Mouse (Mus musculus): ENCODE measurements around the gene Snapc3. TPM values are rescaled to one million over a fixed set of nuclear protein-coding genes. Genes with fewer than 3 reads are reported as not detected.
"Not testable (repeated sequence)": the region's sequence is repeated elsewhere in the genome, so short reads cannot be mapped to it uniquely, and the experiment has no call there.

Snapc3 gene
- polyA plus RNA-seq, 1 experiment: 8.0 TPM

- Histone ChIP-seq H3K27ac (ENCODE audit: control insufficient read depth, insufficient read depth, low read depth, low read length) (no peak overlapping the region), H3K4me1 (ENCODE audit: control insufficient read depth, insufficient read depth, low read length) (no peaks in the 10 kb centered on the region), H3K4me3 (ENCODE audit: control insufficient read depth, low read depth, low read length) (no peak overlapping the region), H3K36me3 (ENCODE audit: control insufficient read depth, insufficient read depth, low read length) (peaks cover 1% of the 10 kb centered on the region; the same call in 1 of the 2 replicates), H3K27me3 (ENCODE audit: control insufficient read depth, insufficient read depth, low read length) (no peaks in the 10 kb centered on the region)
- TF ChIP-seq POLR2A (IDR thresholded peaks at IDR 0.05; ENCODE audit: control insufficient read depth, low read depth, low read length) (no peak), CTCF (IDR thresholded peaks at IDR 0.05; ENCODE audit: control insufficient read depth, insufficient read depth, insufficient replicate concordance, low read depth, low read length) (no peak)
Observed at GRCm38 (mm10) chr4:83467615-83468014, 50.1 kb downstream of the Snapc3 start.

GRCm38 (mm10) chr4:83468208-83468607, 50.7 kb downstream of the Snapc3 start:
- Histone ChIP-seq H3K27ac (ENCODE audit: control insufficient read depth, insufficient read depth, low read depth, low read length) (no peak overlapping the region), H3K4me1 (ENCODE audit: control insufficient read depth, insufficient read depth, low read length) (no peaks in the 10 kb centered on the region), H3K4me3 (ENCODE audit: control insufficient read depth, low read depth, low read length) (no peak overlapping the region), H3K36me3 (ENCODE audit: control insufficient read depth, insufficient read depth, low read length) (peaks cover 1% of the 10 kb centered on the region; the same call in 1 of the 2 replicates), H3K27me3 (ENCODE audit: control insufficient read depth, insufficient read depth, low read length) (no peaks in the 10 kb centered on the region)
- TF ChIP-seq CTCF (IDR thresholded peaks at IDR 0.05; ENCODE audit: control insufficient read depth, insufficient read depth, insufficient replicate concordance, low read depth, low read length): no peak
- no peak for TF ChIP-seq POLR2A (IDR thresholded peaks at IDR 0.05; ENCODE audit: control insufficient read depth, low read depth, low read length)

- no peak for TF ChIP-seq POLR2A (IDR thresholded peaks at IDR 0.05; ENCODE audit: control insufficient read depth, low read depth, low read length)
- TF ChIP-seq CTCF (IDR thresholded peaks at IDR 0.05; ENCODE audit: control insufficient read depth, insufficient read depth, insufficient replicate concordance, low read depth, low read length): no peak
- Histone ChIP-seq H3K36me3 (ENCODE audit: control insufficient read depth, insufficient read depth, low read length) (peaks cover 1% of the 10 kb centered on the region), H3K27ac (ENCODE audit: control insufficient read depth, insufficient read depth, low read depth, low read length) (peak overlapping the region; percentile 89), H3K4me3 (ENCODE audit: control insufficient read depth, low read depth, low read length) (peak overlapping the region; percentile 97), H3K4me1 (ENCODE audit: control insufficient read depth, insufficient read depth, low read length) (peaks cover 2% of the 10 kb centered on the region; the same call in 1 of the 2 replicates), H3K27me3 (ENCODE audit: control insufficient read depth, insufficient read depth, low read length) (no peaks in the 10 kb centered on the region)
Observed at GRCm38 (mm10) chr4:83485250-83485649, 67.7 kb downstream of the Snapc3 start.

DNA sequence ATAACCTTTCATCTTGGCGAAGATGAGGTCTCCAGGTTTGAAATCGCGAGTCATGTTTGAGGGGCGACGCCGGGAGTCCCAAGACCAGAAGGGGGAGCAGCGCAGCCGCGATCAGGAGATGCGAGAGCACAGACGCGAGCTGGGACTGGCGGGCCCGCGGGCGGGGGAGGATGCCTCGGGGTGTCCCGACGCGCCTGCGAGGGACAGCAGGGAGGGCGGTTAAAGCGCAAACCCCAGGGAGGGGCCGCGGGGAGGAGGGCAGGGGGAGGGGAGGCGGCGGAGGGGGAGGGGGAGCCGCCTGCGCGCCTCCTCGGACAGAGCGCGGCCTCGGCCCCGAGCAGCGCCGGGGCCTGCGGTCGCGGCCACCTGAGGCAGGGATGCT, 68.2 kb downstream of the Snapc3 start:
- no peak for TF ChIP-seq CTCF (IDR thresholded peaks at IDR 0.05; ENCODE audit: control insufficient read depth, insufficient read depth, insufficient replicate concordance, low read depth, low read length)
- TF ChIP-seq POLR2A (IDR thresholded peaks at IDR 0.05; ENCODE audit: control insufficient read depth, low read depth, low read length): peak; percentile 41; the same call in 1 of the 2 replicates
- Histone ChIP-seq H3K27ac (ENCODE audit: control insufficient read depth, insufficient read depth, low read depth, low read length) (peak overlapping the region; percentile 89), H3K36me3 (ENCODE audit: control insufficient read depth, insufficient read depth, low read length) (peaks cover 1% of the 10 kb centered on the region), H3K4me1 (ENCODE audit: control insufficient read depth, insufficient read depth, low read length) (peaks cover 2% of the 10 kb centered on the region; the same call in 1 of the 2 replicates), H3K27me3 (ENCODE audit: control insufficient read depth, insufficient read depth, low read length) (no peaks in the 10 kb centered on the region), H3K4me3 (ENCODE audit: control insufficient read depth, low read depth, low read length) (peak overlapping the region; percentile 97)

GRCm38 (mm10) chr4:83486117-83486901, 68.8 kb downstream of the Snapc3 start, which contains the start of gene Psip1:
TSS of gene Psip1 (minus strand) at chr4:83486459.
- no peaks in the 10 kb centered on the region for H3K27me3 ChIP-seq (ENCODE audit: control insufficient read depth, insufficient read depth, low read length)
- peaks cover 2% of the 10 kb centered on the region; the same call in 1 of the 2 replicates for H3K4me1 ChIP-seq (ENCODE audit: control insufficient read depth, insufficient read depth, low read length)
- H3K27ac ChIP-seq (ENCODE audit: control insufficient read depth, insufficient read depth, low read depth, low read length): peak within 1 kb of the TSS; percentile 89
- peak; percentile 75 for TF ChIP-seq POLR2A (IDR thresholded peaks at IDR 0.05; ENCODE audit: control insufficient read depth, low read depth, low read length)
- TF ChIP-seq CTCF (IDR thresholded peaks at IDR 0.05; ENCODE audit: control insufficient read depth, insufficient read depth, insufficient replicate concordance, low read depth, low read length): no peak
- H3K36me3 ChIP-seq (ENCODE audit: control insufficient read depth, insufficient read depth, low read length): peaks cover 1% of the 10 kb centered on the region; the same call in 1 of the 2 replicates
- H3K4me3 ChIP-seq (ENCODE audit: control insufficient read depth, low read depth, low read length): peak within 1 kb of the TSS; percentile 97

GRCm38 (mm10) chr4:83489121-83489520, 71.6 kb downstream of the Snapc3 start:
- H3K27me3 ChIP-seq (ENCODE audit: control insufficient read depth, insufficient read depth, low read length): no peaks in the 10 kb centered on the region
- TF ChIP-seq POLR2A (IDR thresholded peaks at IDR 0.05; ENCODE audit: control insufficient read depth, low read depth, low read length) (no peak), CTCF (IDR thresholded peaks at IDR 0.05; ENCODE audit: control insufficient read depth, insufficient read depth, insufficient replicate concordance, low read depth, low read length) (no peak)
- no peak overlapping the region for H3K27ac ChIP-seq (ENCODE audit: control insufficient read depth, insufficient read depth, low read depth, low read length)
- H3K36me3 ChIP-seq (ENCODE audit: control insufficient read depth, insufficient read depth, low read length): no peaks in the 10 kb centered on the region; the same call in 1 of the 2 replicates
- H3K4me3 ChIP-seq (ENCODE audit: control insufficient read depth, low read depth, low read length): no peak overlapping the region
- H3K4me1 ChIP-seq (ENCODE audit: control insufficient read depth, insufficient read depth, low read length): peaks cover under 1% of the 10 kb centered on the region; the same call in 1 of the 2 replicates

GRCm38 (mm10) chr4:83493112-83493511, 75.6 kb downstream of the Snapc3 start:
- no peaks in the 10 kb centered on the region for H3K36me3 ChIP-seq (ENCODE audit: control insufficient read depth, insufficient read depth, low read length)
- TF ChIP-seq POLR2A (IDR thresholded peaks at IDR 0.05; ENCODE audit: control insufficient read depth, low read depth, low read length): no peak
- no peak for TF ChIP-seq CTCF (IDR thresholded peaks at IDR 0.05; ENCODE audit: control insufficient read depth, insufficient read depth, insufficient replicate concordance, low read depth, low read length)
- no peaks in the 10 kb centered on the region for H3K27me3 ChIP-seq (ENCODE audit: control insufficient read depth, insufficient read depth, low read length)
- H3K27ac ChIP-seq (ENCODE audit: control insufficient read depth, insufficient read depth, low read depth, low read length): no peak overlapping the region
- H3K4me3 ChIP-seq (ENCODE audit: control insufficient read depth, low read depth, low read length): no peak overlapping the region
- no peaks in the 10 kb centered on the region for H3K4me1 ChIP-seq (ENCODE audit: control insufficient read depth, insufficient read depth, low read length)

DNA sequence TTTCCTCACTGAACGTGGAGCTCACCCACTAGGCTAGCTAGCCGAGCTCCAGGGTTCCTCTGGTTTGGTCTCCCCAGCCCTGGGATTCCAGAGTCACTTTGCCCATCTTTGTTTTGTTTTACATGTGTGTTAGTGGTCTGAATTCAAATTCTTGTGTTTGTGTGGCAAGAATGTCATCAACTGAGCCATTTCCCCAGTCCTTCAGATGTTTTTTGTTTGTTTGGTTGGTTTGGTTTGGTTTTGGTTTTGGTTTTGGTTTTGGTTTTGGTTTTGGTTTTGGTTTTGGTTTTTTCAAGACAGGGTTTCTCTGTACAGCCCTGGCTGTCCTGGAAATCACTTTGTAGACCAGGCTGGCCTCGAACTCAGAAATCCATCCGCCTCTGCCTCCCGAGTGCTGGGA, 79.5 kb downstream of the Snapc3 start:
- H3K4me3 ChIP-seq (ENCODE audit: control insufficient read depth, low read depth, low read length); H3K27ac ChIP-seq (ENCODE audit: control insufficient read depth, insufficient read depth, low read depth, low read length); H3K36me3 ChIP-seq (ENCODE audit: control insufficient read depth, insufficient read depth, low read length); H3K27me3 ChIP-seq (ENCODE audit: control insufficient read depth, insufficient read depth, low read length); H3K4me1 ChIP-seq (ENCODE audit: control insufficient read depth, insufficient read depth, low read length): not testable (repeated sequence)
